Mouse (Mus musculus) spleen, postnatal 36 days (tissue): Measurements from ENCODE around the gene Gm45062.

Experiments used
- DNase-seq, 2 experiments: peaks; one replicate each; pipeline ENCODE4 v3.0.0; 2022; ENCODE audit warnings: low spot score in 2 of 2, mixed read lengths in 1 of 2

Gm45062 gene

DNA sequence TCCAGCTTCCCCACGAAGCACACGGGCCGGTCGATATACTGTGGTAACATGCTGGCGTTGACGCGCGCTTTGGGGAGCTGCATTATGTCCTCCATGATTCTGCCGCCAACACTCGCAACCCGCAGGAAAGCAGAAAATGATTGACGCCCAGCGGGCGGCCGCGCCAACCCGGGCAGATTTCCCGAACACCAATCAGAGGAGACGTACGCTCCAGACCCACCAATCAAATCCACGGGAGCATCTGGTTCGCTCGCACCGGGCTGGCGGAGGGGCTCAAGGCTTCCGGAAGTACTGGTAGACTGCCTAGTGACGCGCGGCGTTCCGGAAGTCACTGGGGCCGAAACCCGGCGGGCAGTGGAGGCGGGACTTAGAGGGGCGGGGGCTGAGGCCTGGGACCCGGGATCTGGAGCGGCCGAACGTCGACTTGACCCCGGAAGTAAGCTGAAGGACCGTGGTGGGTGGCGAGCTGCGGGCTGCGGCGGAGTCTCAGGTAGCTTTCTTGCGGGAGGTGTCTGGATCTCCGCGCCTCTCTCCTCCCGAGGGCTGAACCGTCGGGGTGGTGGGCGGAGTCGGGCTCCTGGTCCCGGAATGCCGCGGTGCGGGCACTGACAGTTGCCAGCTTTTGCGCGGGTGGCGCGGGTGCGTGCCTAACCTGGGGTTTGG is at the start of gene Gm45062, which contains the start of the genes Rpa3 and Umad1:
Gm45062 (plus strand) TSS at position 447 of the 663 bp plus-strand sequence.
Rpa3 (minus strand) TSS at position 170 of the 663 bp plus-strand sequence.
Umad1 (plus strand) TSS at position 285 of the 663 bp plus-strand sequence.
- DNase-seq, result peak; percentile 97 to 98

GRCm38 (mm10) chr6:8209866-8210186 is 49.4 kb upstream of the Gm45062 start:
- no peak for DNase-seq

DNA sequence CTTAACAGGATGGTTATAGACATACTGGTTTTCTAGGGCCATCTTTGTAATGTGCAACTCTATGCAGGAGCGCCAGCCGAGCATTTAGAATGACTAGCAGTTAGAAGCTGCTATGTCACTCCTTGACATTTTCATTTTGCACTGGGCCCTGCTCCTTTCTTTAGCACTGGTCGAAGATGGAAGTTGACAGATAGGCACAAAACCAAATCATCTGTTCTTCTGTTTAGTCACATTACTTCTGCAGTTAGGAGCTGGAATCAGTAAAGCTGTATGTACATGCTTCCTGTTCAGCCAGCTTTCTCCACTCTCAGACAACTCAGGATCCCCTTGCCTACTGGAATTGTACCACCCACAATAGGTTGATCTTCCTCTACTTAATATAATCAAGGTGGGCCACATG is 48.6 kb upstream of the Gm45062 start:
- DNase-seq, result no peak

DNA sequence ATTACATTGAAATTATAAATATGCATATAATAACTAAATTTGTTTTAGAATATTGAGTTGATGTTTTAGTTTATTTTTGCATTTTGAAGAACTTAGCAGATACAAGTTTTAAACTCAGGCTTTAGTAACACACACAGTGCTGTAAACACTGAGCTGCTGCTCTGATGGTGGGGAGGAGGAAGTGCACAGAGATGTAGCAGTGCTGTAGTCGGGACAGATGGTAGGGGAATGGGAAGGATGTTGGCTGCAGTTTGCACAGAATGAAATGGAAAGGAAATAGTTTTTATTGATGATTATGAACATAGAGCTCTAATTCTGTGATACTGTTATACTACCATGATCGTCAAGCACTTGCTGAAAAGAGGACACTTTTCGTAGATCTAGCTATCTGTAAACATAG is 32.2 kb upstream of the Gm45062 start:
- DNase-seq, result no peak

DNA sequence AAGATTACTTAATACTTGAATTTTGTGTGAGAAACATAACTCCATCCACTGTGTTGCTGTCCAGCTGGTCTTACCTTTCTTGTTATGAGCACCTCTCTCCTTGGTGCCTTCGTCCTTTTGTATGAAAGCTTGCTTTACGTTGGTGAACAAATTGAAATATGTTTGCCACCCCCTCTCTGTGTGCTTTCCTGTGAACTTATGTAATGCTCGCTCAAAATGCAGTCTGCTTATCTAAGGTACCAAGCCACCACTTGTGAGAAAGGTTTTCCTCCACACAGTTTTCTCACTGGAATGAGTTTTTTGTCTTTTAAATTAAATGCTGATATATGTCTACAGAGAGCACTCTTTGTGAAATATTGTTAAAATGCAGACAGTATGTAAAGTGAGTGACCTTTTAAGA is 30.7 kb upstream of the Gm45062 start:
- no peak for DNase-seq

DNA sequence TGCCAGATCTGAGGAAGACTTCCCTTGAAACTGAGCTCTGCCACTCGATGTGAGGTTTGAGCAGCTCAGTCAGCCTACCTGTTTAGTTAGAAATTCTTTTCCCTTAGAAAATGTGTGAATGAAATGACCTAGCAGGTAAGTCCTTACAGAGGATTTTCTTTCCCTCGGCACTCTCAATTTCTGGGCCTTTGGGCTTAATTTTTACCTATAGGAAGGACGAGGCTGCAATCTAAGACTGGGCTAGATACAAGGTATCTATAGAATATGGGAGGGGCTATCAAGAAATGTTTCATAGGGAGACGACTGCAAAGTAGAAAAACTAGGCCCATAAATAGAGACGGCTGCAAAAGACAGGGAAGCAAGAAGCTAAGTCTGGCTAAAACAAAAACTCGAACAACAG is 934 bp upstream of the Gm45062 start:
- no peak for DNase-seq

GRCm38 (mm10) chr6:8259667-8260044 is 406 bp downstream of the Gm45062 start:
- DNase-seq, result no peak

GRCm38 (mm10) chr6:8271047-8271446 is 11.8 kb downstream of the Gm45062 start:
- DNase-seq, result no peak

- peak; percentile 14 to 46 for DNase-seq
Observed at GRCm38 (mm10) chr6:8274387-8275054, 15.3 kb downstream of the Gm45062 start.

GRCm38 (mm10) chr6:8275098-8275497 is 15.8 kb downstream of the Gm45062 start:
- DNase-seq, result peak; percentile 74 to 79

DNA sequence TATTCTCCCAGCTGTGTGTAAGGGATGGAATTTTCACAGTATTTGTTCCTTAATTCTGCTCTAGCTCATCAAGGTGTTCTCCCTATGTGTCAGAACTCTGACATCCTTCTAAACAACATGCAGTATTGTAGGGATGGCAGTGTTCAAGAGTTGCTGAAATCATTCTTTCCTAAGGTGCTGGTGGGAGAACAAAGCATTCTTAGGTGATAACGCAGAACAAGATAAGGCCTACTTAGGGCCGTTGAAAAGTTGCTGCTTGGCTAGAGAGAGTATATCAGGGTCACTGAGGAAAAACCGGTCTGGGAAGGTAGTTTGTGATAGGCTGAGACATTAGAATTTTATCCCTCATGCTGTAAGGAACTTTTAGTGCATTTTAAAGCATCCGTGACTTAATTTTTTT is 17.2 kb downstream of the Gm45062 start:
- DNase-seq, result no peak

GRCm38 (mm10) chr6:8278426-8279002 is 19.3 kb downstream of the Gm45062 start:
- DNase-seq, result no peak

DNA sequence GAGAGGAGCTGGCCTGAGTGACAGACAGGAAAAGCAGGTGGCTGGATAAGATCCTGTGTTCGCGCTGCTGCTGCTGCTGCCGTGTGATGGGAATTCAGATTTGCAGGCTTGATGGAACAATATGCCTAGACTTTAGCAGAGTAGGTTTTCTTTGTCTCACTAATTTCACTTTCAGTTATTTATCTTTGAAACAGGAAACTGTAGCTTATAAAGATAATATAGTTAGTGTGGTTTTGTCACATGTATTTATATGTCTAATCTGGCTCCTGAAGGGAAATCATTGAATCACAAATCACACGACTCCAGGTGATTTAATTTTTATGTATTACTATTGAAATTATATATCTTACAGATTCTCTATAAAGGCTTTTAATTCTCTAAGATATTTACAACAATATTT is 24.0 kb downstream of the Gm45062 start:
- DNase-seq, result no peak

GRCm38 (mm10) chr6:8285401-8285960 is 26.2 kb downstream of the Gm45062 start:
- DNase-seq, result no peak

DNA sequence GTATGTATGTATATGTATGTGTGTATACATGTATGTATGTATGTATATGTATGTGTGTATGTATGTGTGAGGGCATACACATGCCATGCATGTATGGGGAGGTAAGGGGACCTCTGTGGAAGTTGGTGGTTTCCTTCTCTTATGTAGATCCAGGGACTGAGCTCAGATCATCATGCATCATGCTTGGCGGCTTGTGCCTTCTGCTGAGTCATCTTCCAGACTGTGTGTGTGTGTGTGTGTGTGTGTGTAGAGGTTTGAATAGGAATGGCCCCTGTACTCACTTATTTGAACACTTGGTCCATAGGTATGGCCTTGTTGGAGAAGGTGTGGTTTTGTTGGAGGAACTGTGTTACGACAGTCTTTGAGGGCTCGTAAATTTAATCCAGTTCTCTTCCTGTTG is 26.9 kb downstream of the Gm45062 start:
- no peak for DNase-seq

GRCm38 (mm10) chr6:8288755-8289580 is 29.7 kb downstream of the Gm45062 start:
- DNase-seq, result peak; percentile 37 to 57

DNA sequence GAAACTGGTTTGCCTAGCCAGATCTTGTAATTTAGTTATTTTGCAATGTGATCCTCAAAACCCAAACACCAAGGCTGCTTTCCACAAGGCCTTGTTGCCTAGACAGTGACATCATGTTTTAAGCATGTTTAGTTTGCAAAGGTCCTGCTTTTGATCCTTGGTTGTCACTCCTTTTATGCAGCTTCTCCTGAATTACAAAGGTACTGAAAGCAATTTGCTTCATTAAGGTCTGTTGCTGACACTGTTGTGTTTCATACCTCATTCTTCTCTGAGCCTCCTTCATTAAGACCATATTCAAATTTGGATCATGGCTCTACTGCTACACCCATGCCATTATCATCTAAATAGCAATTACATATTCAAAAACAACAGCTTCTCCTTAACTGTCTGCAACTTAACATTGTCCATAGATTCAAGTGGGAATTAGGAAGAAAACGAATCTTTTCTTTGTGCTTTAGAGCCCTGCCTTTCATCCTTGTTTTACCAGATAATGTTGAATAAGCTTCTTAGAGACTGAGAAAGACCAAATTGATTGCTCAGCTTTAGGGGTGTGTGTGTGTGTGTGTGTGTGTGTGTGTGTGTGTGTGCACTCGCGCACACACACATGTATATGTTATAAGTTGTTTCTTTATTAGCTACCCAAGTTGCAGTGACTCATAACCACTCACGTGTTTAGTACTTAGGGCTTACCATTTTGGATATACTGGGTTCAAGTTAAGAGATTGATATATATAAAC is 35.0 kb downstream of the Gm45062 start:
- DNase-seq, result no peak

- DNase-seq, result no peak
Observed at GRCm38 (mm10) chr6:8299066-8299863, 40.0 kb downstream of the Gm45062 start.

DNA sequence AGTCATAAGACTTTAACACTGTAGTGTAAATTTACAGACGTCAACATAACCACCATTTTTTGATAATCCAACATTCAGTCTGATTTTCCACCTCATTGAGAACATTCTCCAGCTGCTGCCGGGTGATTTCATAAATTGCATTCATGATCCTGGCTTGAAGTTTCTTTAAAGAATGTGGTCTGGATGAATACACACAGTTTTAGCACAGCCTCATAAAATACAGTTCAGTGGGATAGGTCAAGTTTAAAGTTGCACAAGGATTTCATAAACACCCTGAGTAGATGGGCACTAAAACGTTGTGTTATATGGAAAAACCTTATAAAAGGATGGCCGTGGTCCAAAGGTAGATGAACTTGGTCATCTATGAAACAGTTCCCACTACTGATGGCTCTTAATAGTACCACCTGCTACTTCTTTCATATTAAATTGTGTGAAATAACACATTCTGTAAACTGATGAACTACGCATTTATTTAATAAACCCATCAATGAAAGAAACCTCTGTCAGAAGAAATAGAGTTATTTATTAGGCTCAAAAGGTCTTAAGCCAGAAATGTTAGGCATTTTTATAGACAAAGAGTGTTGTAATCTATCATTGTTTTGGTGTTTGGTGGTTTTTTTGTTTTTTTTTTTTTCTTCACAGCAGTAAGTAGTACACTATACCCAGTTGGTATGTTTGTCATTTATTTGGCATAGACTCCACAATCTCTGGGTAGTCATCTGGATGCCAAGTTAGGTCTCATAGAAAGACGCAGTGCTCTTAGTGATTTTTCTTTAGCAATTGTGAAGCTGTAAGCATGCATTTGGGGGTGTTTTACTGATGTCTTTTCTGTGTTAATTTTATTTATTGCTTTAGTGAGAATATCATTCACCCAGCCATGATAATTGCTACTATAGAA is 48.9 kb downstream of the Gm45062 start:
- no peak for DNase-seq
